Mouse (Mus musculus) adrenal gland, postnatal 0 days (tissue): ENCODE data around the gene Plekho2. TPM values are rescaled to one million over a fixed set of nuclear protein-coding genes. Genes with fewer than 3 reads are reported as not detected.

Experiments used
- polyA plus RNA-seq: library from polyadenylated mRNA; unstranded; fragments of >200 nt; fragmentation: Nextera tagmentation; extraction: Ambion mirVana; gene quantifications from 2 replicates; pipeline ENCODE4 v1.2.1, GENCODE M21; 2015

The Plekho2 gene
- 21.8 and 32.3 TPM in 2 replicates for polyA plus RNA-seq

GRCm38 (mm10) chr9:65579781-65580371 lies at the start of gene Plekho2:
TSS of gene Plekho2 (minus strand) at chr9:65580040.

GRCm38 (mm10) chr9:65629025-65629766 lies 49.4 kb upstream of the Plekho2 start, which contains the start of gene Rbpms2:
TSS of gene Rbpms2 (plus strand) at chr9:65629648.

DNA sequence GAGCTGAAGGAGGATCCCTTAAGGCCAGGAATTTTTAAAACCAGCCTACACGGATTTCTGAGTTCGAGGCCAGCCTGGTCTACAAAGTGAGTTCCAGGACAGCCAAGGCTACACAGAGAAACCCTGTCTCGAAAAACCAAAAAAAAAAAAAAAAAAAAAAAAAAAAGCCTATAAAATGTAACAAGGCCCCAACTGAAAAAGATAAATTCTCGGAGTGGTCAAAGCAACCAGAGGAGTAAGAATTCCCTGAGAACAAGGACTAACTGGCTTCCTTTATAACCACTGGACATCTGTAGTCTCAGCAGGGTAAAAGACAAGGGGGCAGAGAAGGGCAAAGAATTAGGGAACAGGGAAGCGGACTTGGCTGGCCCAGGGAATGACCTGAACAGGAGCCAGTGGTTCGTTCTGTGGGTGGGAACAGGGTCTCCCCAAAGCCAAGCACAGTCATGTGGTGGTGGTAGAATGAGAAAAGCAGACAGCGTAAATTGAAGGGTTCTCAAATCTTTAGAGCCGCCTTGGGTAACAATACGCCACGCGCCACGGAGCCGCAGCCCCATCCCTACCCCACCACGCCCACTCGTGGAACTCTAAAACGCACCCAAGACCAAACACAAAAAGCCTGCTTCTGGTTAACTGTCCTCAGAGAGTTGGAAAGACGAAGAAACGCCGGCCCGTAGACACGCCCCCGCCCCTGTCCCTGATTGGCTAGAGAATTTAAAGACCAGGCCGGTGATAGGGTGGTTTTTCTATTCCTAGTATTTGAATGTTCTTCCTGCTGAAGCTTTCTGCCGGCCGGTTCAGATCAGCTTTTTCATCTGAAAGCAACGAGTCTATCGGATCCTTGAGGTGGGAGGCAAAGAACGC lies 6.8 kb upstream of the Plekho2 start, which contains the start of gene Pif1:
Gene Pif1 (plus strand): TSS at position 755 of the 864 bp plus-strand sequence.

GRCm38 (mm10) chr9:65519807-65520504 lies 59.9 kb downstream of the Plekho2 start, which contains the start of gene Ankdd1a:
TSS of gene Ankdd1a (minus strand) at chr9:65520193.

Other genes starting within 250 kb of the Plekho2 start
- gene Pdcd7, start 233.9 kb downstream of the Plekho2 start, polyA plus RNA-seq, result 8.5 and 11.2 TPM in 2 replicates
- 0.09 and 0.10 TPM in 2 replicates for gene Ubap1l, start 219.0 kb downstream of the Plekho2 start, polyA plus RNA-seq
- 0.26 and 0.35 TPM in 2 replicates for gene Kbtbd13, start 188.4 kb downstream of the Plekho2 start, polyA plus RNA-seq
- 3.5 and 4.7 TPM in 2 replicates for gene Rasl12, start 181.5 kb downstream of the Plekho2 start, polyA plus RNA-seq
- gene Slc51b, start 157.1 kb downstream of the Plekho2 start, polyA plus RNA-seq, result 1.3 TPM in 1 of 2 replicates, not detected in the other
- 11.7 and 17.8 TPM in 2 replicates for gene Mtfmt, start 144.3 kb downstream of the Plekho2 start, polyA plus RNA-seq
- gene Spg21, start 119.1 kb downstream of the Plekho2 start, polyA plus RNA-seq, result 85.8 and 102 TPM in 2 replicates
- 0.10 TPM in 1 of 2 replicates, not detected in the other for gene Ankdd1a, start 59.8 kb downstream of the Plekho2 start, polyA plus RNA-seq
- gene Pif1, start 7.1 kb upstream of the Plekho2 start, polyA plus RNA-seq, result 1.6 and 2.4 TPM in 2 replicates
- 17.9 and 26.3 TPM in 2 replicates for gene Rbpms2, start 49.6 kb upstream of the Plekho2 start, polyA plus RNA-seq
- gene Oaz2, start 88.0 kb upstream of the Plekho2 start, polyA plus RNA-seq, result 278 and 284 TPM in 2 replicates
- 5.1 and 5.5 TPM in 2 replicates for gene Zfp609, start 247.5 kb upstream of the Plekho2 start, polyA plus RNA-seq